Mouse (Mus musculus) heart, adult 11 months (tissue): ENCODE data around the gene Tmem200b.
A peak's percentile ranks its signal among the peaks of the same experiment; 100 is the strongest.

ENCODE experiments used
- DNase-seq: peaks from one replicate; pipeline ENCODE4 v3.0.0; 2022

Gene Tmem200b

DNA sequence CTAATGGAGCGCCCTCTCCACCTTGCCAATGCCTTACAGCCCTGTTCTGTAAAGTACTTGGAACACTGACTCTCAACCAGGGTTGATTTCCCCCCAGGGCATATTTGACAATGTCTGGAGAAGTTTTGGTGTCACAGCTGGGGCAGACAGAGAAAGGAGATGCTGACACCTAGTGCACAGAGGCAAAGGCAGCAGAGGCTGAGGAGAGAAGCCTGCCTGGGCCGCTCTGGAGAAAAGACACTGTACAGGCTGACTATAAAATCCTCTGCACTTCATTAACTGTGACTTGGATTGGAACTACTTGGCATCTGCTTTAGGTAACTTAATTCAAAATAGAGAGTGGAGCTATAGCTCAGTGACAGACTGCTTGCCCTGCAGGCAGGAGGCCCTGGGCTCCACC lies 47.3 kb downstream of the Tmem200b start:
- DNase-seq: peak; percentile 82

DNA sequence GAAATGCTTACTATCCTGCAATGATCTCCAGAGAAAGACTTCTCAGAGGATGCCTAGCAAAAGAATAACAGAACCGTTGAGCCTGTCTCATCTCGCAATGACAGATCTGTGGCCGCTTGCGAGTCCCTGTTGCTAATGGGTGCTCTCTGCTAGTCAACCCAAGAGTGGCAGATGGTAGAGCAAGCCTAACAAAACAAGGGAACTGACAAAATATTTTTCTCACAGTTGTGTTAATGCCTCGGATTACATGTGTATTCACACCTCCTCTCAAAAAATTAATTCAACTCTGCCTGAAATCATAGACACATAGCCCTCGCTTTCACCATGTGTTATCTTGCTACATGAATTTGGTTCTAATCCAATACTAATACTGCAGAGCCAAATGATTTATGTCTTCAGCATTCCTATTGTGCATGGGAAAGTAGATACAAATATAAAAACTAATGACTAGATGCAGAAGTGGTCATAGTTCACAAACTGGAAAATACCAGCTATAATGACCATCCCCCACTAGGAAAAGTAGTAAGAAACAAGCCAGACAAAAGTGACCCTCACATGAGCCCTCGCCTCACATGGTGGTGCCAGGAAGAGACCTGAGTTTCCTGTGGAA lies 48.8 kb downstream of the Tmem200b start:
- DNase-seq: peak; percentile 68
